Mouse (Mus musculus) adrenal gland, postnatal 4 days (tissue): ENCODE measurements around the gene Fen1. TPM values are rescaled to one million over a fixed set of nuclear protein-coding genes. Genes with fewer than 3 reads are reported as not detected.
A peak's percentile ranks its signal among the peaks of the same experiment; 100 is the strongest.

Source experiments
- DNase-seq, 2 experiments: peaks; one replicate each; pipeline ENCODE4 v3.0.0; 2021 to 2022; ENCODE audit warnings: low spot score in 2 of 2, mixed read lengths in 2 of 2
- total RNA-seq, 2 experiments: library from RNA; stranded (reverse); gene quantifications; 2 replicates each; pipeline ENCODE4 v1.2.3; 2021

The Fen1 gene
- total RNA-seq, 2 experiments from 2014 or later, result 32.9 to 35.8 TPM

DNA sequence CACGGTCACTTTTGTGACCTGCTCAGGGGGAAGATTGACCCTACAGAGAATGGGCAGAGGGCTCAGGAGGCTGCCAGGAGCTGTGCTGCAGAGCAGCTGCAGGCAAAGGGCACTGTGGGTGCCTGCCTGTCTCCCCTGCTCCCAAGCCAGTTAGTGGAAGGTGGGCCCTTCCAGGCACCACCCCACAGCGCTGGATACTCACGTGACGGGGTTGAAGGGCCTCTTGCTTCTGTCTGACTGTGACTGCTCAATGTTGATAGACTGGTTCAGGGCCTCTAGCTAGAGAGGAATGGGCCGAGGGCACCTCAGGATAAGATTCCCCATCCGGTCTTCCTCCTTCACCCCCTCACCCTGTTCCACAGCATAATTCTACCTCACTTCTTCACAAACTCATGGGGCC lies 15.6 kb upstream of the Fen1 start:
- no peak for DNase-seq

DNA sequence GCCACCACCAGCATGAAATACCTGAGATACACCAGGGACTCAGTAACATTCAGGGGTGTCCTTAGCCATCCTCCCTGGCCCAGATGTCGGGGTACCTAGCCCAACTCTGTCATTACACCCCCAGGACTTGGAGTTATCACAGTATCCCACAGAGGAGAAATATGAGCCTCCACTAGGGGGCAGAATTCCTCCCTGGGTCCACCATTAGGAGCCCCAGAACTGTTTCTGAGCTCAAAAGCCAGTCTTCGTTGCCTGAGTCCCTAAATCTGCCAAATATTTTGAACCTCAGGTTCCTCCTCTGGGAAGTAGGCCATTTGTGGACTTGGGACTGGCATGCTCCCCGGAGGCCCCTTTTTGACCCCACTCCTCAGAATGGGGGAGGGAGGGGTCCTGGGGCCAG lies 15.1 kb upstream of the Fen1 start:
- DNase-seq, result no peak

DNA sequence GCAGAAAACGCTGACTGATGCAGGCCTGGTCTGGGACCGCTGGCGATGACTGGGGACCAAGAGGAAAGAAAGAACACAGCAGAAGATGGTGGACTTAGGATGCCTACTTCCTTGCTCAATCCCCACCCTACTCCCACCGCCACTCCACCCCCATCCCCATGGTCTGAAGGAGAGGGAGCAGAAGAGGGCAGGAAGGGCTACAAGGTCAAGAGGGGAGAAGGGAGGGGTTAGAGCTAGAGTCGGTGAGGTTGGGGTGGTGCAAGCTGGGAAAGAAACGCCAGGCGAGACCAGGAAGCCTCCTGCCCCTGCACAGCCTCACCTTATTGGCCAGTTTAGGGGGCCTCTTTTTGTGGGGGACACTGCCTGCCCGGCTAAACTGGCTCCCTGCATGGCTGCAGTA lies 12.1 kb upstream of the Fen1 start:
- no peak for DNase-seq

DNA sequence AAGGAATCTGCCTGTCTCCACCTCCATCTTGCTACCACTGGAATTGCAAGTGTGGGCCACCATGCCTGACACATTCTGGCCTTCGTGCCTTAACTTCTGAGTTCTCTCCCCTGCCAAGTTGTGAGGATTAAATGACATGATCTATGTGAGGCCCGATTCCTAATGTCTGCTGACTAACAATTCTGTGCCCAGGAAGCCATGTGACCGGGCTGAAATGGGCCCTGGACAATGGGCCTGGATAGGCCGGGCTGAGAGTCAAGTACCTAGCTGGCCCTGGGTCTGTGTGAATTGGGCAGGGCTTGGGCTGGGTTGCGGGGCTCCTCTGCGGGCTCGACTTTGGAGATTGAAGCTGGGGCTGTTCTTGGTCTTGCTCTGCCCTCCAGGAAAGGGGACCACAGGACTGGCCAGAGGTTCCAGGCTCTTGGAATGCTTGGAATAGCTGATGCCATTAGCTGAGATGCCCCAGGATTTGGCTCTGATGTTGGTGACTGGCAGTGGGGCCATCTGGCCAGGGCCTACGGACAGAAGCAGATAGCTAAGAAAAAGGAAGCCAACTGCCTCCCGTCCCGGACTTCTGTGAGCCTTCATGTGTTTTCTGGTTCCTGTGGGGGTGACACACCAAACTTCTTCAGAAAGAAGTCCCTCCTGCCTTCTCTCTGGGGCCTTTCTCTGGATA lies 10.0 kb upstream of the Fen1 start:
- no peak for DNase-seq

DNA sequence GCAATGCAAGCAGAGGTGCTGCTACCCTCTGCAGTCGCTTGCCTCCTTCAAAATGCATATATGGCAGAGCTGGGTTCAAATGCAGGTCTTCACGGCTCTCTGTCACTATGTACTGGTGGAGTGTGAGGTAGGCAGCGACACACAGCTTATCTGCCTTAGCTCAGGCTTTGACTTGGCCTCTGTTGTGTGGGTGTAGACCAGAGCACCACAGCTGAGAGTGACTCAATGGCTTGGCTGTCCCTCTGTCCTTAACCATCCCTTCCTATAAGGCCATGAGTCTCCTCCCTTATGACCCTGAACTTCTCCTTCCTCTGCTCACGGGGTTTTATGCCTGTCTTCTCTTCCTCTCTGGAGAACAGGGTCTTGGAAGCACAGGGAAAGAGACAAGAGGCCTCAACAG lies 6.9 kb upstream of the Fen1 start:
- no peak for DNase-seq

DNA sequence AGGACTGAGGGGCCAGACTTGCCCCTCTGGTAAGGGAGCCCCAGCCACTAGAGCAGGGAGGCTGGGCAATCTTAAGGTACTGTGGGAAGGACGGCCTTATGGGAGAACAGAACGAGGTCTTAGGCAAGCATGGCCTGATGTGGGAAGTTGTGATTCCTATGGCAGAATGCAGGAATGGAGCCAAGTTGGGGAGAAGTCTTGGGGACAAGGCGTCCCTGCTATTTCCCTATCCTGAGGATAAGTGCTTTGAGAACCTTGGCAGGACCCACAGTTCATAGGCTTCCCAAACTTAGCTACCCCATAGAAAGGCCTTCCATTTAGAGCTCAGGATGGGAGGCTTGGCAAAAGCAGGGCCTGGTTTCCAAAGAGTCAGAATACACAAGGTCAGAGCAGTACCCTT lies 4.9 kb upstream of the Fen1 start:
- DNase-seq, result no peak

DNA sequence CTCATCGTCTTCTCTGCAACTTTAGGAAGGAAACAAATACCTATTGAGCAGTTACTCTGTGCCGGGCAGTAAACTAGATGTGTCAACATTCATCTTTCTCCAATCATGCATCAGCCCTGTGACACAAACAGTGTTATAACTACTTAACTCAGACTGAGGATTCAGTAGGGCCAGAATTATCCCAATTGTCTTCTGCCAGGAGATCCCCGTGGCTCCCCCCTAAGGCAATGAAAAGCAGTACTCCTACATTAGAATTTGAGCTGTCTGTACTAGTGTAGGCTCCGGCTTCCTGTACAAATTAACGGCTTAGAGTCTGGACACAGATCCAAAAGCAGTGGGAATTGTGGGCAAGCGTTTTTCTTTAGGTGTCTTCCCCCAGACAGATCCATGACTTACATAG lies 1.1 kb upstream of the Fen1 start:
- DNase-seq, result no peak

DNA sequence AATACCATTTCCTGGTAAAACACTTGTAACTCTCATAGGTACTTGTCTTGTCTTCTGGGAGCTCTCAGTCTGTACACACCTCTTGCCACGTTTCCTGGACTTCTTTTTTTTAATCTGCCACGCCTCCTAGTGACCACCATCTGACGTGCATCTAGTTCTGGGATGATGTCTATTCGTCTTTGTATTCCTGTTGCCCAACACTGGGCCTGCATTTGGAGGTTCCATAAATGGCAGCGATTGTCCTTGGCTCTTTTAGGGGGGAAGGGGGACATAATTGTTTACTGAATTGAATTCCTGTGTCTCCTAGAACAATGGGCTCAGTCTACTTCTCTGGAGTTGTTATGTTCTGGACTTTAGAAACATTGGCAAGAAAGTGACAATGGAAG lies 640 bp upstream of the Fen1 start:
- DNase-seq, result no peak

DNA sequence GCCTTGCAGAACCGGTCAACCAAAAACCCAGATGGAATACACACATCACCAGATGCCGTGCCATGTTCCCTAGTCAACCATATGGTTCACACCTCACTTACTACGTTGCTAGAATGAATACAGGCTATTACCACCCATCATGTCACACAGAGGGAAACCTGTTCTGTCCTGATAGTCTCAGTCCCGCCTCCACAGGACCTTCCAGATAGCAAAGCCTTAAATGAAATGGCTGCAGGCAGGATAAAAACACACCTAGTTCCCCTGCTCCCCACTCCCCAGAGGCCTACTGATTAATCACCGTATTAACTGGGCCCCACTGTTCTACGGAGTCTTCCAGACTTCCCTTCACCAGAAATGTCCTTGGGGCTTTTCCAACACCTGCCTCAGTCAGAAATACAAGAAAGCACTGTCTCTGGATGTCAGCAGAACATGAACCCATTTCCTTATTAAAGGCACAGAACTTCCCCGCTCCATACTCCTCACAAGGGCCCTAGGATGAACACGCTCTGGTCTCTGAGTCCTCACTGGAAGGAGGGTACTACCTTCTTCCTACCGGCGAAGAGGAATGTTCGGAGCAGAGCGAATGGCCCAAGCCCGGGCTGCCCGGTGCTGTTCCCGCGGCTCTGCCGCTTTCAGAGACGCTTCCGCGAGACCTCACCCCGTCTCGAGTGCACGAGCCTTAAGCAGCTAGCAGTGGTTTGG lies 672 bp downstream of the Fen1 start:
- no peak for DNase-seq

DNA sequence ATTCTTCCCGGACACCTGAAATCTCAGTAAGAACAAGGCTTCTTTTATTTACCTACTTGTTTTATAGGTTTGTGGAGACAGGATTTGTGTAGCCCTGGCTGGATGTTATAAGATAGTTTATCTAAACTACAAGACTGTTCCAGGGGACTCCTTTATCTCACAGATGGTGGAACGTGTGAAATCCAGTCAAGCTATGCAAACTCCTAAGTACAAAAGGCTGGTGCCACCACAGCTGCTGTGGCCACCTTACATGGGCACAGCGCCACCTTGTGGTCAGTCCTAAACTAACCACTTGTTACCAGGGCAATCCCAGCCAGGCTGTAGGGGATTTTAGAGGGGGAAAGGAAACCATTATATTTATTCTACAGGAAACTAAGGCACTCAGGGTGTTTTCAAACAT lies 5.2 kb downstream of the Fen1 start:
- DNase-seq, result peak; percentile 48 to 73

DNA sequence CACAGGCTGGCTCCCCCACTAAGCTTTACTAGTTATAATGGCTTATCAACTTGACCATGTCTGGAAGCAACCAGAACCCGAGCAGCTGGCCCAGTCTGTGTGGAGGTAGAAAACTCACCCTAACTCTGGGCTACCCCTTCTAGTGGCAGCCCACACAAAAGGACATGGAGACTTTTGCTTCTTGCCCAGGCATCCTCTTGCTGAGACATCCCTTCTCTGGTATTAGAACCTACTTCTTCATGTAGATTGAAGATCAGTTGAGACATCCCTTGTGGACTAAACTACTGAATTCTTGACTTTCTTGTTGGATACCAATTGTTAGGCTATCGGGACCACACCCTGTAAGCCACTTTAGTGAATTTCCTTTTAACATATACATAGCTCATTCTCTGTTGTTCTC lies 5.7 kb downstream of the Fen1 start:
- DNase-seq, result no peak

DNA sequence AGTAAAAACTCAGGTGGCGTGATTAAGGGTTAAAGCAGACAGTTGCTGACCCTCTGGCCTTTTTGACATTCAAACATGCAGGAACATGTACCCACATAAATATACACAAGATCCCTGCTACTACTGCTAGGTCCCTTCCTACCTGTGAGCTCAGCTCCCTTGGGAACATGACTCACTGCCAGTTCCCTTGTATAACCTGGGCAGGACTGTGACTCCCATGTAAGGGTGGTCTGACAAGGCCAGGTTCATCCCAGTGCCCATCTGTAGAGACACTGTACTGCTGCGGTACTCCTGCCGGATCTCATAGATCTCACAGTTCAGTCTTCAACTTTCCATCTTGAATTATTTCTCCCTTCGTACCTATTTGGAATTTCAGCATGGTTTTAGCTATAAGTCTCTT lies 6.8 kb downstream of the Fen1 start:
- DNase-seq, result no peak

DNA sequence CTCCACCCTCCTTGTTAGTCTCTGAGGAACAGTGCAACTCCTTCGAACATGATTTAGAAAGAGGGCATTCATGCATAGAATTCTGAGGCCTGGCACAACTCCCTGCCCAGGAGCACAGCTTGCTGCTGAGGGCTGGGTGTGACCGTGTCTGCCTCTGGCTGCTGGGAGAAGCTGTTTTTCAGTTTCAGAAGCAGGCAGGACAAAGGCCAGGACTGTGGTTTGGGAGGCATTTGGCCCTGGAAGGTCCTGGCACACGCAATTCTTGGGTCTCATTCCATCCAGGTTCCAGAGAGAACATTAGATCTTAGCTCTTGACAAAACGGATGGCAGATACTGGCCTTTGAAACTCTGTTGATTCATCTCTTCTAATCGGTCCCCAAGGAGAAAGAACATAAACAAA lies 8.7 kb downstream of the Fen1 start:
- DNase-seq, result no peak

DNA sequence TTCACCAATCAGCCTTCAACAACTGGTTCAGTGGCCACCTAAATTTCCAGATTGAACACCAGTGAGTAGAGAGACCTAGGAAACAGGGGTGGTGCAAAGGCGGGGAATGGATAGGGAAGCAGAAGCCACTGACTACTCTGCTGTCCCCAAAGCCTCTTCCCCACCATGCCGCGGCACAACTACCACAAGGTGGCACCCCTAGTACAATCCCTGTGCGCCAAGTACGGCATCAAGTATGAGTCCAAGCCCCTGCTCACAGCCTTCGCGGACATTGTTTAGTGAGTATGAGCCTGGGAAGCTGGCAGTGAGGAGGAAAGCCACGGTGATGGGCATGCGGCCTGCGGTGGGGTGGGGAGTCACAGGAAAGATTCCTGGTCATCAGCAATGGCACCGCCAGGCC lies 9.6 kb downstream of the Fen1 start:
- DNase-seq, result no peak

DNA sequence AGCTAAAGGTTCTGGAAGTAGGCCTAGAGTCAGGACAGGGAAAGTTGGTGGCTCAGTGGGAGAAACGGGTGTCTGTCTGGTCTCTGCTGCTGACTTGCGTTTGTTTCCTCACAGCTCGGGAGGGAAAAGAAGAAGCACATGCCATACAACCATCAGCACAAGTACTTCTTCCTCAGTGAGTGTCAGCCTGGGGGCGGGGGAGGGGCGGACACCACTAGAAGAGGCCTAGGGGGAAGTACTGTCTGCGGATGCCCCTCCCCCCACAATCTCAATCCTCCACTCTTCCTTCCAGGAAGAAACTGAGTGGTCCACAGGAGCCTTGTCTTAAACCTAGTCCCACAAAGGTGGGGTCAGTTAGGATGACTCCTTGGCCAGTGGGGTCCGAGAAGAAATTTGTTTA lies 12.6 kb downstream of the Fen1 start:
- DNase-seq, result no peak

DNA sequence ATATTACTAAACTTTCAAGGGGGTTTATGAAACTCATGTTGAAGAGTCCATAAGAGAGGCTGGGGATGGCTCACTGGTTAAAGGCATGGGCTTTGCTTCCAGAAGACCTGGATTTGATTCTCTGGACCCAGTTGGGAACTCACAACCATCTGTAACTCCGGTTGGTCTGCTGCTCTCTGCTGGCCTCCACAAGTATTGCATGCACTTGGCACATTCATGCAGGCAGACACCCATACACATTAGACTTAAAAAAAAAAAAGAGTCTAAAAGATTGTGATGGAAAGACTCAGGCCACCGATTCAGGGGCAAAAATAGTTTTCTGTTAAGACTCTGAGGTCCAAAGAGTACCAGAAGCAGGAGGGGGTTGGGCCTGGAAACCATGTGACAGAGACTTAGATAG lies 13.2 kb downstream of the Fen1 start:
- peak in 1 of 2 experiments; percentile 52 for DNase-seq

DNA sequence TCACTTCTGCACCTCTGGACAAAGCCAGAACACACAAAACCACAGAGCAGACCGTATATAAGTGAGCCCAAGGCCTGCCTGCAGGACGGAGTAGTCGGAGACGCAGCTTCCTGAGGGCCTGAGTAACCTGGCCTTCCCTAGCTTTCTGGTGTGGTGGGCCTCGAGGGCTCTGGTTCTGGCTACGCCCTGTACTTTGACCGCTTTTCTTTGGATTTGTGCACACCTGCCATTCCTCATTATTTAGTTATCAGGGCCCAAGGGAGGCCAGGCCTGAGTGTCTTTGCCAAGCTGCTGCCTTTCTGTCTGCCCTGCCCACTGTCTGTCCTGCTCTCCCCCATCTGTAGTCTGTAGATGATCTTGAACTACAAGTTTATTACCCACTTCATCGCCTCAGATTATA lies 14.0 kb downstream of the Fen1 start:
- DNase-seq, result no peak

DNA sequence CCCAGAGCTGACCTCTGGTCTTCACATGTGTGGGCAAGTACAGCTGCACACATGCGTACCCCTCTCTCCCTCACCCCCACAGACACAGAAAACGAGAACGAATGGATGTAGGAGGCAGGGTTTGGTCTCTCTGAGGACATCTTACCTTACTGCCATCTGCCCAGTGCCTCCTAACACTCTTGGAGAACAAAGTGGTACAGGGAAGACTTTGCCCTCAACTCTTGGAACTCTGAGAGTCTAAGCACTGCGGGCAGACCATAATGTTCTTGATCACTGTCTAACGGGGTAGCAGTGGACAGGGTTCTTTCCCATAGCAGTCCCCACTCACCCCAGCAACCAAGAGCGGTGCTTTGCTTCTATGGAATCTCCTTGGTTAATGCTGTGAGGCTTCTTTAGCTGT lies 14.9 kb downstream of the Fen1 start:
- DNase-seq, result no peak

DNA sequence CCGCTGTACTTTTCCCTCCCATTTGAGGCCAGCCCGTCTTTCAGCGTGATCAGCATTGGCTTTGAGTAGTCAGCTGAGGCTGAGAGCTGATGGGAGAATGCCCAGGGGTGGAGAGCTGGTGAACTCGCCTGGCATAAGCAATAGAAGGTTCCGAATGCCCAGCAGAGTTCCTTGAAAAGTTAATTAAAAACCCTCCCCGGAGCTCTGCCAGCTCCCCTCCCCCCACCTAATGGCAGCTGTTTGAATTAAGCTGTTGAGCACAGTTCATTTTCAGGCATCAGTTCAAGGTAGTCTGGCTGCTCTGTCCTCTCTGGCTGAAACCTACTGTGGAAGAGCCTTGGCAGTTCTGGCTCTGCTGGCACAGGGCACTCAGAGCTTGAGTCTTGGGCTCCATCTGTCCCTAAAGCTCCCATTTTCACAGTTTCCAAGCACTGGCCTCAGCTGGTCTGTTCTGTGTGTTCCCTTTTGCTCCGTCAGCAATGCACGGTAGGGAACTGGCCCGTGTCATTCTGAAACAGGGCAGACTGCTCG lies 15.6 kb downstream of the Fen1 start:
- DNase-seq, result no peak

DNA sequence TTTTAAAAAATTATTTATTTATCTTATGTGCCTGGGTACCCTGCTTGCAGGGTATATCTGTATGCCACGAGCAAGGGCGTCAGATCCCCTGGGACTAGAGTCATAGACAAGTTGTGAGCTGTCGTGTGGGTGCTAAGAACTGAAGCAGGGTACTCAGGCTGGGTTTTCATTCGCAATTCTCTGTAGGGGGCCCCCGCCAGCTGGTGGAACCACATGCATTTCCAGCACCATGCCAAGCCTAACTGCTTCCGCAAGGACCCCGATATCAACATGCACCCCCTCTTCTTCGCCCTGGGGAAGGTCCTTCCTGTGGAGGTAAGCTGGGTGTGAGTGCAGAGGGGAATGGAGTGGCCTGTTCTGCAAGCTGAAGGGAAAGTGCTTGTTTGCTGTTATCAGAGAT lies 17.4 kb downstream of the Fen1 start:
- no peak for DNase-seq

DNA sequence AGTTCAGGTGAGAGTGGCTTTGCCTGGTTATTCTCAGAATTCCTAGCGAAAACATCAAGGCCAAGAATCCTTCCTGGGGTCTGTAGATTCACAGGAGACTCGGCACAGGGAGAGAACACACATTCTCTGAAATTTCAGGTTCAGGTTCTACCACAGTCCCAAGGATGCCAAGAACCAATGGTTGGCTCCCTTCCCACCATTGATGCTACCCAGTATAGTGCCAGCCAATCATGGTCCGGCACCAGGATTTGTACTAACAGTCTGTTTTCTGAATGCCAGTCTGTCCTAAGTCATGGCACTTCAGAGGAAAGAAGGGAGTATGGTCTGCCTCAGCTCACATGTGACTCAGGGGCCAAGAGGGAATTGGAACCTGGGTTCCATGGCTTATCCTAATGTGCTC lies 18.1 kb downstream of the Fen1 start:
- no peak for DNase-seq

DNA sequence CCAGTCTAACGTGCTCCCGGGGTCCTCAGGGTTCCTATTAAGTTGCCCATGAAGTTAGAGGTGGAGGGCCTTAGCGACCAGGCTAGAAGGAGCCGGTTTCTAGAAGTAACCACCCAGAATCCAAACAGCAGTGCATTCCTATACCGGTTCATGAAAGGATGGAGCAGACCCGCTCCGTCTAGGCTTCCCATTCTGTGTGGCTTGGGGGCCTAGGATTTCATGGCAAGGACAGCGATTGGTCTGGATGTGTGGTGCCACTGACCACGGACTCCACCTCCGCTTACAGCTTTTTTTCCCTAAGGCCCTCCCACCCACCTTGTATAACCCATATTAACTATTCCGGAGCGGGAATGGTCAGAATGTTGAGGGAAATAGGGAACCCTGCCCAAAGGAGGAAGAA lies 19.9 kb downstream of the Fen1 start:
- DNase-seq, result no peak
